Mouse (Mus musculus) megakaryocyte progenitor cell, adult 5-6 weeks (primary cell): ENCODE results near the gene Bmp8b. TPM values are rescaled to one million over a fixed set of nuclear protein-coding genes. Genes with fewer than 3 reads are reported as not detected.

Experiments used
- ATAC-seq: replicated peaks from 2 replicates; pipeline ENCODE4 v1.8.0; 2016; ENCODE audit warnings: mild to moderate bottlenecking, moderate TSS enrichment, inconsistent platforms; ENCODE audit not compliant: poor library complexity
- total RNA-seq, 2 experiments: library from RNA; stranded (forward) in 1 of 2; stranded (reverse) in 1 of 2; fragments of 157-497, 149-512 nt in 1 of 2; fragments of 200-1000 nt in 1 of 2; gene quantifications; 2 replicates each; pipeline versions ENCODE4 v1.2.3 to v1.2.4; 2015 to 2017

Bmp8b gene
- total RNA-seq, 2 experiments from 2014 or later, result not detected

- peak; percentile 63 for ATAC-seq
These were observed 66.8 kb downstream of the Bmp8b start for GRCm38 (mm10) chr4:123171811-123172210.

Other genes with a start within 250 kb of the Bmp8b start
- gene Cap1, start 219.1 kb upstream of the Bmp8b start, total RNA-seq (2015), result 125 and 140 TPM in 2 replicates
- gene Cap1, start 219.1 kb upstream of the Bmp8b start, total RNA-seq (2017), result 169 and 175 TPM in 2 replicates
- 0.10 and 0.22 TPM in 2 replicates for gene Mfsd2a, start 144.0 kb upstream of the Bmp8b start, total RNA-seq (2015)
- 0.20 TPM in 1 of 2 replicates, not detected in the other for gene Mfsd2a, start 144.0 kb upstream of the Bmp8b start, total RNA-seq (2017)
- gene Mycl, start 109.5 kb upstream of the Bmp8b start, total RNA-seq (2015), result 0.12 and 0.54 TPM in 2 replicates
- gene Mycl, start 109.5 kb upstream of the Bmp8b start, total RNA-seq (2017), result 0.54 and 2.0 TPM in 2 replicates
- gene Trit1, start 88.6 kb upstream of the Bmp8b start, total RNA-seq (2015), result 11.3 and 14.5 TPM in 2 replicates
- gene Trit1, start 88.6 kb upstream of the Bmp8b start, total RNA-seq (2017), result 19.3 and 26.1 TPM in 2 replicates
- gene Oxct2b, start 11.1 kb downstream of the Bmp8b start, total RNA-seq (2015), result not detected in 2 replicates
- not detected in 2 replicates for gene Oxct2b, start 11.1 kb downstream of the Bmp8b start, total RNA-seq (2017)
- 38.5 and 52.5 TPM in 2 replicates for gene Ppie, start 34.8 kb downstream of the Bmp8b start, total RNA-seq (2015)
- gene Ppie, start 34.8 kb downstream of the Bmp8b start, total RNA-seq (2017), result 64.9 and 74.0 TPM in 2 replicates
- gene Hpcal4, start 78.1 kb downstream of the Bmp8b start, total RNA-seq (2015), result not detected in 2 replicates
- not detected in 2 replicates for gene Hpcal4, start 78.1 kb downstream of the Bmp8b start, total RNA-seq (2017)
- gene Nt5c1a, start 96.3 kb downstream of the Bmp8b start, total RNA-seq (2015), result not detected in 2 replicates
- 0.88 TPM in 1 of 2 replicates, not detected in the other for gene Nt5c1a, start 96.3 kb downstream of the Bmp8b start, total RNA-seq (2017)
- gene Heyl, start 128.4 kb downstream of the Bmp8b start, total RNA-seq (2015), result not detected in 2 replicates
- gene Heyl, start 128.4 kb downstream of the Bmp8b start, total RNA-seq (2017), result not detected in 2 replicates
- gene Pabpc4, start 157.2 kb downstream of the Bmp8b start, total RNA-seq (2015), result 141 and 168 TPM in 2 replicates
- 118 and 136 TPM in 2 replicates for gene Pabpc4, start 157.2 kb downstream of the Bmp8b start, total RNA-seq (2017)
- gene Oxct2a, start 218.5 kb downstream of the Bmp8b start, total RNA-seq (2015), result not detected in 2 replicates
- gene Oxct2a, start 218.5 kb downstream of the Bmp8b start, total RNA-seq (2017), result not detected in 2 replicates
- 0.17 TPM in 1 of 2 replicates, not detected in the other for gene Bmp8a, start 238.1 kb downstream of the Bmp8b start, total RNA-seq (2015)
- 0.12 TPM in 1 of 2 replicates, not detected in the other for gene Bmp8a, start 238.1 kb downstream of the Bmp8b start, total RNA-seq (2017)